Mouse (Mus musculus) gastrocnemius, postnatal 36 days (tissue): ENCODE data around the gene Fbln5. TPM values are rescaled to one million over a fixed set of nuclear protein-coding genes. Genes with fewer than 3 reads are reported as not detected.

Source experiments
- DNase-seq, 2 experiments: peaks; one replicate each; pipeline ENCODE4 v3.0.0; 2022
- intact Hi-C: fragments of 180-260 bp; cut with DNase I; formaldehyde crosslinking; loops from one replicate; pipeline ENCODE4 v1.15.1; 2025
- long read RNA-seq, 2 experiments: library from polyadenylated mRNA; stranded (forward); transcript quantifications; one replicate each; pipeline ENCODE4 v2.0.0; 2021
- total RNA-seq, 2 experiments: library from RNA; stranded (reverse); gene quantifications; 2 replicates each; pipeline ENCODE4 v1.2.3; 2021

The Fbln5 gene
- total RNA-seq: 10 to 100 TPM; 15.2 to 16.0 TPM
- long read RNA-seq, experiment 1, full-length matches to known transcripts: 14 of 19 reads
- long read RNA-seq, experiment 1, partial matches to known transcripts: 0 of 19 reads
- long read RNA-seq, experiment 1, other reads (novel, unspliced or antisense): 5 of 19 reads
- long read RNA-seq, experiment 2, full-length matches to known transcripts: 15 of 19 reads
- long read RNA-seq, experiment 2, partial matches to known transcripts: 2 of 19 reads
- long read RNA-seq, experiment 2, other reads (novel, unspliced or antisense): 2 of 19 reads

DNA sequence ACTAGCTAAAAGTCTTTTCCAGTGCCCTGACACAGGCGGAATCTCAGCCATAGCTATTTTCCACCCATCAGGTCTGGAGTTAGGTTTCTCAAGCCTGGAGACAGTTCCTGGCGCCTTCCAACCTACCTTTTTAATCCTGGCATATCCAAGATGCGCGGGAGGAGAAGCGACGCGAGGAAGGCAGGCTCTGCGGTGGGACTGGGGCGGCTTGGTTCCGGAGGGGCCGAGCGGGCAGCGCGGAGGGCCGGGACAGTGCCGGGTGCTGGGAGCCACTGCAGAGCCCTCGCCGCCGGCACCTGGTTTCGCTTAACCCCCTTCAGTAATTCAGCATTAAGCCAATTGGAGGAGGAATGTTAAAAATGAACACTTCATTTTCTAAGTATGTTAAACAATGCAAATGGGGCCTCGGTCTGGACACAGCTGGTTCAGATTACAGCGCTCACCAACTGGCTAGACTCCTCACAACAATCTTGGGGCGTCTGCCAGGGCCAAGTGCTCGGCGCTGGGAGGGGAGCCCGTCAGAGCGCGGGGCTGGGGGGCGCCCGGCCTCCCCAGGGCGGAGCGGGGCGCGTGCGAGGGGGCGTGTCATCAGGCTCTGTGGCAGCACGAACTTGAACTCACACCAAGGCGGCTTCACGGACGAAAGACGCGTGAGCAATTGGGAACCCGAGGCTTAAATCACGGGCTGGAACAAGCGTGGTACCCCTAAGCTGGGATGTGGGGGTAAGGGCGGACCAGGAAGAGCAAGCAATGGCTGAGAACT, at the start of gene Fbln5:
Gene Fbln5, minus strand, starts transcription at position 448 of the 763 bp plus-strand sequence.
- peak; percentile 55 to 68 for DNase-seq
- intact Hi-C loops: no loop called here

- DNase-seq: no peak
- intact Hi-C loops: no loop called here
These were observed 43.6 kb upstream of the Fbln5 start for GRCm38 (mm10) chr12:101862286-101862964.

DNA sequence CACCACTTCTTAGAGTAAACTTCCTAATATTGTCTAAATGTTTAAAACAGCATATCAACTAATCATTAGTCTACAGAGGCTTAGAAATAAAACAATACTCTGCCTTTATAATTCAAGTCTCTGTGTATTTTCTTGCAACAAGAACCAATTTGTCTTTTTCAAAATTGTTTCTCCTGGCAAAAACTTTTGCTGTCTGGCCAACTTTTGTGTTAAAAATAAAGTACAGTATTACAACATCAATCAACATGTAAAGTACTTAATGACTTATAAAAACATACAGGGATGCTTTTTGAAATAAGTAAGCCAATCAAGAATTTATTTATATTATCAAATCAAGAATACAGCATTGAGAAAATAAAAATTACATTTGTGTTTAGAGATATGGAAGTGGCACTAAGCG, 41.4 kb upstream of the Fbln5 start:
- DNase-seq: no peak
- intact Hi-C loops: no loop called here

GRCm38 (mm10) chr12:101858011-101858410, 39.2 kb upstream of the Fbln5 start:
- intact Hi-C loops: no loop called here
- DNase-seq: no peak

GRCm38 (mm10) chr12:101854336-101854735, 35.5 kb upstream of the Fbln5 start:
- intact Hi-C loops: no loop called here

GRCm38 (mm10) chr12:101851846-101852564, 33.1 kb upstream of the Fbln5 start:
- intact Hi-C loops: no loop called here

More at GRCm38 (mm10) chr12:101854336-101854735, 35.5 kb upstream of the Fbln5 start:
- DNase-seq: no peak

DNA sequence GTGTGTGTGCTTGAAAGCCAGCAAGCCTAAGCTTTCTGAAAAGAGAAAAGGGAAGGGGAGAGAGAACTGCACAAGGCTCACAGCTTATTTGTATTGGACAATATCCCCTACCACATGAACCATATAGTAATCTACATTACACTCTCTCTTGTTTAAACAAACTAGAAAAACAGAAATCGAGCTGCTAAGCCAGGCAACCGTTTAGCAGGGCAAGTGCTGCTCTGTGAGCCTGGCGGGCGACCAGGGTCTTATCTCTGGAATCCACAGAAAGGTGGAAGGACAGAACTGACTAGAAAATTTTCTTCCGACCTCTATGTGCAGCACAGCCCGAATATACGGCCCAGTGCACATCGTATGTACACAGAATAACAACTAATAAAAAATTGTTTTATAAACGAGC, 32.5 kb upstream of the Fbln5 start:
- no peak for DNase-seq
- intact Hi-C loops: no loop called here

More at GRCm38 (mm10) chr12:101851846-101852564, 33.1 kb upstream of the Fbln5 start:
- no peak for DNase-seq

DNA sequence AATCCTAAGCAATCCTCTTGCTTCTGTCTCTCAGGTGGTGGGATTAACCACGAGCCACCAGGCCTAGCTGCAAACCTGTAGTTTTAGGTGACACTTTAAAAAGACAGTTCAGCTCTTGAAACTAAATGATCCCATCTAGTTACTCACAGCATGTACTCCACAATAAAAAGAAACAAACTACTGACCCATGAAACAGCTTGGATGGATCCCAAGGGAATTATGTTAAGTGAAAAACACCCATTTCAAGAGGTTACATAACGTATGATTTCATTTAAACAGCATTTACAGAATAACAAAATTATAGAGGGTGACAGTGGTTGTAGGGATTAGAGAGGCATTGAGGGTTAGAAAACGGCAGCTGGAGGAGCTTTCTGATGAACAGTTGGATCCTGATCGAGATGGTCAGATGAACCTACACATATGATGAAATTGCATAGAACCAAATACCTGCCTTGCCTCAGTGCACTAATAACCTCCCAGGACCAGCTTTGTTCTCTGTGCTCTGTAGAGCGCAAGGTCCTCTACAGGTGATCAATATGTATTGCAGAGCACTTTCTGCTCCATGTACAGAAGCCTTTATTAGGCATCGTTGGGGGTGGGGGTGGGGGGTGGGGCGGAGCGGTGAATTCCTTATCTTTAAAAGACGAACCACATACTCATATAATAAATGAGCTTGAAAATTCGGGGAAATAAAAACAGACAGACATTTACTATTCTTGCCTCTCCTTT, 17.9 kb upstream of the Fbln5 start:
- intact Hi-C loops: no loop called here

DNA sequence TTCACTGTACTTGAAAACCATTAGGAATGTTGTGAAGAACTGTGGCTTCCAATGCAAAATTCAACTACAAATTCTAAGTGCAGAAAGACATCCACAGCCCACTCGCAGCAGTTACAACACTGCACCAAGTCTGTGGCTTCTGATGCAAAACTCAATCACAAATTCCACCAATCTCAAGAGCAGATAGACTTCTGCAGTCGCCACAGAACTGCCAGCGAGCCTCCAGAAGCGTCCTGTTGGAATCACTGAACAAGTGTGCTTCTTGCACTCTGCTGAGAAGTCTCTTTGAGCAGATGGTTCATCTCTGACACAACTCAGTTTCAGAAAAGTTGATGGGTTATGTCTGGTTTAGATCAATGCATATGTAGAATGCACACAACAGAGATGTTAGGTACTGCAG, 15.9 kb upstream of the Fbln5 start:
- intact Hi-C loops: no loop called here
- no peak for DNase-seq

More for the DNA sequence above, 17.9 kb upstream of the Fbln5 start:
- DNase-seq: no peak

- no peak for DNase-seq
- intact Hi-C loops: no loop called here
These were observed 14.9 kb upstream of the Fbln5 start for GRCm38 (mm10) chr12:101833776-101834175.

- DNase-seq: no peak
- intact Hi-C loops: no loop called here
These were observed 14.3 kb upstream of the Fbln5 start for GRCm38 (mm10) chr12:101833115-101833506.

GRCm38 (mm10) chr12:101832179-101833114, 13.6 kb upstream of the Fbln5 start:
- no peak for DNase-seq
- intact Hi-C loops: no loop called here

DNA sequence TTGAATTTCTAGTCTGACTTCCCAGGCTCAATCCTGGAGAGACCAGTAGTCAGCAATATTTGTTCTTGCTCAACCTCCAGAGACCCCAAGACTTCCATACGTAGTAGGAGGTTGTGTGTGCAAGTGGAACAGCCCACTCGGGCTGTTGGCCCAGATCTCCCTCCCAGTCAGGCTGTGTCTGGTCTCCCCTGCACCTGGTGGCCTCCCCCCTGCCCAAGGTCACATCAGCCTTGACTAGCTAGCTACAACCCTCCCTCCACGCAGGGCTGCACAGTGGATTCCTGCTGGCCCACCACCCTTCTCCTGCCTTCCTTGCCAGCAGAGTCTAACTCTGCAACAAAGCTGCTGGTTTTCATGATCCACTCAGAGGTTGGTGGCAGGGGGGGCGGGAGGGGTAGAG, 12.4 kb upstream of the Fbln5 start:
- no peak for DNase-seq
- intact Hi-C loops: no loop called here

- intact Hi-C loops: no loop called here
- no peak for DNase-seq
These were observed 4.3 kb upstream of the Fbln5 start for GRCm38 (mm10) chr12:101823161-101823560.

DNA sequence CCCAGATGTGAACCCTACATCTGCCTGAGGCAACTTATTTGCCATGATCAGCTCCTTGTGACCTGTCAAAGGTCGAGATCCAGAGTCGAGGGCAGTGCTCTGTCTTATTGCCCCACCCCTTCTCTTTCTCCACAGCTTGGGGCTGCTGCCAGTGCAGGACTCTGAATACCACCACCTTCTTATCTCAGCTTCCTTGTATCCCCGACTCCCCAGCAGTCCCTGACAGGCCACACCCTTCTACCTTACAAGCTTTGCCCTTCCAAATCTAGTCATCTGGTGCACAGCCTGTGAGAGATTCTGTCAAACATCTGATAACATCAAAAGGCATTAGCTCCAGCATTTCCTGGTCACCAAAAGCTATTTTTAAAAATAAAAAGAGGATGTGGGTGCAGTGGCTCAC, 2.7 kb upstream of the Fbln5 start:
- DNase-seq: no peak
- intact Hi-C loops: no loop called here

- intact Hi-C loops: no loop called here
- DNase-seq: no peak
These were observed 715 bp upstream of the Fbln5 start for GRCm38 (mm10) chr12:101819570-101819969.

GRCm38 (mm10) chr12:101818246-101818607, 628 bp downstream of the Fbln5 start:
- DNase-seq: no peak
- intact Hi-C loops: no loop called here

DNA sequence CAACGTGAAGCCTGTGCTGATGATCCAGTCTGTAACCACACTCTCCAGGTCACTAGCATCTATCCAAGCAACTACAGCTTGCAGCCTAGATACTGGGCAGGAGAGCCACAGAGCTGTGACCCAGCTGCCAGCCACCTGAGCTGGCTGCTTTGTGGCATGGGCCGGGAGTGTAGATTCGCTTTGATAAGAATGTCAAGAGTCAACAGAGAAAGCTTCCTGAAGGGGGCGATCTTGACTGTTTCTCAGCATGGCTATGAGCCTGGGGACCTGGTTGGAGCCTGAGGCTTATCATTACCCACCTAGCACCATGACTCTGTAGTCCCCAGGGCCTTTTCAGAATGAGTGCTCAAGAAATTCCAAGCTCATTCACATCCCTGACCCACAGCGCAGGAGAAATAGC, 2.0 kb downstream of the Fbln5 start:
- intact Hi-C loops: no loop called here

GRCm38 (mm10) chr12:101815796-101816195, 3.1 kb downstream of the Fbln5 start:
- intact Hi-C loops: no loop called here
- no peak for DNase-seq

More for the DNA sequence above, 2.0 kb downstream of the Fbln5 start:
- DNase-seq: no peak
